Mouse (Mus musculus) CH12.LX (cell line): ENCODE results near the gene Fgf14. TPM values are rescaled to one million over a fixed set of nuclear protein-coding genes. Genes with fewer than 3 reads are reported as not detected.
"Not testable (repeated sequence)": the region's sequence is repeated elsewhere in the genome, so short reads cannot be mapped to it uniquely, and the experiment has no call there.

ENCODE experiments used
- DNase-seq: peaks from one replicate; pipeline ENCODE4 v3.0.0-alpha.2; 2013; ENCODE audit errors: extremely low read depth
- H3K27ac ChIP-seq: 2 replicates; pipeline ENCODE4 v1.5.1; 2012; ENCODE audit warnings: low read depth, mild to moderate bottlenecking, control low read depth, moderate library complexity; ENCODE audit not compliant: insufficient read depth
- H3K27me3 ChIP-seq: replicated peaks from 2 replicates; pipeline ENCODE3; 2012; ENCODE audit warnings: inconsistent platforms
- H3K36me3 ChIP-seq, 2 experiments: replicated peaks in 1 of 2; 2 replicates each; pipeline versions ENCODE3 to v1.6.1; 2012; ENCODE audit warnings: inconsistent platforms in 1 of 2, low read length in 1 of 2, mild to moderate bottlenecking in 1 of 2, mixed read lengths in 1 of 2, moderate library complexity in 1 of 2; ENCODE audit not compliant: control insufficient read depth in 1 of 2, insufficient read depth in 1 of 2
- H3K4me1 ChIP-seq, 2 experiments: 2 replicates each; pipeline ENCODE4 v1.6.1; 2012; ENCODE audit warnings: inconsistent platforms in 1 of 2, moderate library complexity in 1 of 2; ENCODE audit not compliant: insufficient read depth in 2 of 2, control insufficient read depth in 1 of 2
- H3K4me2 ChIP-seq: 2 replicates; pipeline ENCODE4 v1.6.1; 2012; ENCODE audit warnings: low read depth, mild to moderate bottlenecking, control low read depth; ENCODE audit not compliant: poor library complexity, insufficient read depth, severe bottlenecking
- H3K4me3 ChIP-seq, 3 experiments: fragments of 150-350 bp in 1 of 3; sonication (generic) in 1 of 3; replicated peaks in 1 of 3; 2 replicates each; pipeline versions ENCODE3 to v1.5.1; 2011 to 2012; ENCODE audit warnings: low read depth in 2 of 3, low read length in 2 of 3, mild to moderate bottlenecking in 2 of 3, moderate library complexity in 2 of 3, control low read depth in 1 of 3, improper control_type of control experiment in 1 of 3, inconsistent platforms in 1 of 3, mixed read lengths in 1 of 3; ENCODE audit not compliant: poor library complexity in 1 of 3
- H3K79me2 ChIP-seq: replicated peaks from 2 replicates; pipeline ENCODE4 v1.6.1; 2012; ENCODE audit warnings: mild to moderate bottlenecking, moderate library complexity; ENCODE audit not compliant: control insufficient read depth, poor library complexity, insufficient read depth, severe bottlenecking; ENCODE audit errors: extremely low read depth
- H3K9ac ChIP-seq: 2 replicates; pipeline ENCODE4 v1.6.1; 2012; ENCODE audit warnings: low read depth, mild to moderate bottlenecking, control low read depth, moderate library complexity; ENCODE audit not compliant: insufficient read depth
- H3K9me3 ChIP-seq: replicated peaks from 2 replicates; pipeline ENCODE3; 2012; ENCODE audit warnings: low read length, inconsistent platforms, mixed read lengths
- BHLHE40 ChIP-seq: IDR thresholded peaks from 2 replicates; pipeline ENCODE4 v1.6.1; 2011; ENCODE audit warnings: mild to moderate bottlenecking, low read depth, low read length, improper control_type of control experiment
- CHD1 ChIP-seq: IDR thresholded peaks from 2 replicates; pipeline ENCODE4 v1.6.1; 2012; ENCODE audit warnings: low read depth, low read length, improper control_type of control experiment, inconsistent platforms
- E2F4 ChIP-seq: IDR thresholded peaks from 2 replicates; pipeline ENCODE4 v1.6.1; 2011; ENCODE audit warnings: low read depth, low read length, improper control_type of control experiment; ENCODE audit not compliant: insufficient replicate concordance
- ELF1 ChIP-seq: IDR thresholded peaks from 2 replicates; pipeline ENCODE4 v1.6.1; 2014; ENCODE audit warnings: low read depth, mild to moderate bottlenecking, inconsistent platforms, low read length, improper control_type of control experiment
- ETS1 ChIP-seq: conservative IDR thresholded peaks from 2 replicates; pipeline ENCODE4 v1.6.1; 2012; ENCODE audit warnings: low read depth, mild to moderate bottlenecking, inconsistent platforms, low read length, improper control_type of control experiment, moderate library complexity
- GABPA ChIP-seq: IDR thresholded peaks from 2 replicates; pipeline ENCODE4 v1.6.1; 2012; ENCODE audit warnings: low read depth, low read length, improper control_type of control experiment, inconsistent platforms; ENCODE audit not compliant: insufficient replicate concordance
- IRF4 ChIP-seq: IDR thresholded peaks from 2 replicates; pipeline ENCODE4 v1.6.1; 2014; ENCODE audit warnings: low read depth, mild to moderate bottlenecking, inconsistent platforms, low read length, improper control_type of control experiment
- JUN ChIP-seq: IDR thresholded peaks from 2 replicates; pipeline ENCODE4 v1.6.1; 2011; ENCODE audit warnings: low read depth, mild to moderate bottlenecking, low read length, improper control_type of control experiment, moderate library complexity; ENCODE audit not compliant: insufficient read depth
- JUND ChIP-seq: conservative IDR thresholded peaks from 2 replicates; pipeline ENCODE4 v1.6.1; 2011; ENCODE audit warnings: low read depth, low read length, improper control_type of control experiment
- MAX ChIP-seq: IDR thresholded peaks from 2 replicates; pipeline ENCODE4 v1.6.1; 2011; ENCODE audit warnings: low read length, improper control_type of control experiment
- MXI1 ChIP-seq: IDR thresholded peaks from 2 replicates; pipeline ENCODE4 v1.6.1; 2011; ENCODE audit warnings: mild to moderate bottlenecking, low read depth, low read length, improper control_type of control experiment
- MYC ChIP-seq: IDR thresholded peaks from 2 replicates; pipeline ENCODE4 v1.6.1; 2011; ENCODE audit warnings: low read depth, mild to moderate bottlenecking, improper control_type of control experiment, low read length
- RCOR1 ChIP-seq: conservative IDR thresholded peaks from 2 replicates; pipeline ENCODE4 v1.6.1; 2012; ENCODE audit warnings: low read depth, mild to moderate bottlenecking, inconsistent platforms, low read length, improper control_type of control experiment
- SMC3 ChIP-seq: IDR thresholded peaks from 2 replicates; pipeline ENCODE4 v1.6.1; 2011; ENCODE audit warnings: low read depth, low read length, improper control_type of control experiment
- TBP ChIP-seq: conservative IDR thresholded peaks from 2 replicates; pipeline ENCODE4 v1.6.1; 2011; ENCODE audit warnings: low read depth, low read length, improper control_type of control experiment
- USF1 ChIP-seq: IDR thresholded peaks from 2 replicates; pipeline ENCODE4 v1.6.1; 2014; ENCODE audit warnings: low read depth, mild to moderate bottlenecking, inconsistent platforms, low read length, improper control_type of control experiment
- USF2 ChIP-seq: conservative IDR thresholded peaks from 2 replicates; pipeline ENCODE4 v1.6.1; 2011; ENCODE audit warnings: low read depth, low read length, improper control_type of control experiment
- ZC3H11A ChIP-seq: IDR thresholded peaks from 2 replicates; pipeline ENCODE4 v1.6.1; 2012; ENCODE audit warnings: low read depth, mild to moderate bottlenecking, inconsistent platforms, low read length, improper control_type of control experiment
- ZMIZ1 ChIP-seq: IDR thresholded peaks from 2 replicates; pipeline ENCODE4 v1.6.1; 2012; ENCODE audit warnings: low read depth, mild to moderate bottlenecking, inconsistent platforms, low read length, improper control_type of control experiment
- ZNF384 ChIP-seq: IDR thresholded peaks from 2 replicates; pipeline ENCODE4 v1.6.1; 2012; ENCODE audit warnings: low read depth, low read length, improper control_type of control experiment, inconsistent platforms
- dilution Hi-C: fragments of 300-500 bp; cut with MboI; formaldehyde crosslinking; loops from 2 replicates; pipeline ENCODE4 v1.14.3; 2020; ENCODE audit warnings: low sequenced_read_pairs; ENCODE audit not compliant: extremely low pct_unique_long_range_greater_than_20kb, extremely low pct_ligation_motif_present
- in situ Hi-C: fragments of 300-500 bp; cut with MboI; formaldehyde crosslinking; loops from 3 replicates; pipeline ENCODE4 v1.14.3; 2019; ENCODE audit warnings: low sequenced_read_pairs, low pct_ligation_motif_present, low pct_unique_long_range_greater_than_20kb, mixed read lengths
- polyA plus RNA-seq: library from polyadenylated mRNA; unstranded; fragments of >175 nt; gene quantifications from 2 replicates; pipeline ENCODE4 v1.2.1, GENCODE M21; 2012; ENCODE audit warnings: low read depth; ENCODE audit not compliant: insufficient read length
- total RNA-seq, 2 experiments: library from RNA; depleted of rRNA; stranded (reverse); fragments of 300-350 nt in 1 of 2; fragments of >200 nt in 1 of 2; gene quantifications; 2 replicates each; pipeline ENCODE4 v1.2.3; 2012 to 2014

Gene Fgf14
- total and polyA plus RNA-seq, 3 experiments, result not detected

- Histone ChIP-seq H3K79me2 (no peaks in the 10 kb centered on the region), H3K9me3 (no peaks in the 10 kb centered on the region), H3K4me1 (no peaks in the 10 kb centered on the region), H3K27ac (no peak overlapping the region), H3K4me2 (no peak overlapping the region), H3K27me3 (no peaks in the 10 kb centered on the region), H3K4me3 (no peak overlapping the region), H3K9ac (no peak overlapping the region), H3K36me3 (no peaks in the 10 kb centered on the region)
- no peak for TF ChIP-seq SMC3
- DNase-seq, result no peak
- dilution Hi-C loops (no loop called here), in situ Hi-C loops (no loop called here)
Observed at GRCm38 (mm10) chr14:124444831-124445230, 232.1 kb downstream of the Fgf14 start.

- in situ Hi-C loops, H3K4me3 ChIP-seq, H3K27me3 ChIP-seq, H3K4me1 ChIP-seq, DNase-seq, H3K27ac ChIP-seq, H3K9me3 ChIP-seq, H3K4me2 ChIP-seq, dilution Hi-C loops, H3K79me2 ChIP-seq, H3K36me3 ChIP-seq, H3K9ac ChIP-seq: not testable (repeated sequence)
Observed at GRCm38 (mm10) chr14:124439298-124439697, 237.6 kb downstream of the Fgf14 start.

GRCm38 (mm10) chr14:124411890-124412289, 265.0 kb downstream of the Fgf14 start:
- in situ Hi-C loops, result no loop called here
- TF ChIP-seq E2F4 (no peak), ZNF384 (no peak), ZMIZ1 (no peak), MYC (no peak), IRF4 (no peak), ETS1 (no peak), JUN (no peak), MAX (no peak), TBP (no peak), GABPA (no peak), USF1 (no peak), ELF1 (no peak), JUND (no peak), SMC3 (no peak), BHLHE40 (no peak), RCOR1 (no peak), MXI1 (no peak), CHD1 (no peak), ZC3H11A (no peak), USF2 (no peak)

More at GRCm38 (mm10) chr14:124411890-124412289, 265.0 kb downstream of the Fgf14 start:
- Histone ChIP-seq H3K36me3 (no peaks in the 10 kb centered on the region), H3K79me2 (no peaks in the 10 kb centered on the region), H3K27me3 (no peaks in the 10 kb centered on the region), H3K9ac (no peak overlapping the region), H3K4me2 (no peak overlapping the region), H3K9me3 (no peaks in the 10 kb centered on the region), H3K4me3 (no peak overlapping the region), H3K27ac (no peak overlapping the region), H3K4me1 (0 out of 4 replicates have a peak, but pooled peaks cover 0 to 2% of the 10 kb centered on the region in 2 experiments)
- dilution Hi-C loops, result no loop called here
- DNase-seq, result no peak
